Mouse (Mus musculus) G1E (cell line): ENCODE results near the gene Tmem110. TPM values are rescaled to one million over a fixed set of nuclear protein-coding genes. Genes with fewer than 3 reads are reported as not detected.
A peak's percentile ranks its signal among the peaks of the same experiment; 100 is the strongest.

Experiments
- ATAC-seq: 2 replicates; pipeline ENCODE4 v1.8.0; 2016; ENCODE audit warnings: mild to moderate bottlenecking; ENCODE audit not compliant: insufficient number of reproducible peaks, poor library complexity, low FRiP score, severe bottlenecking; ENCODE audit errors: extremely low read depth
- DNase-seq: peaks from one replicate; pipeline ENCODE4 v3.0.0; 2012; ENCODE audit warnings: low spot score
- H3K27me3 ChIP-seq: 2 replicates; pipeline ENCODE4 v1.6.1; 2012; ENCODE audit warnings: mild to moderate bottlenecking, low read length, inconsistent platforms; ENCODE audit not compliant: insufficient read depth
- H3K36me3 ChIP-seq: replicated peaks from 2 replicates; pipeline ENCODE3; 2012; ENCODE audit warnings: mild to moderate bottlenecking, inconsistent platforms
- H3K4me1 ChIP-seq: 2 replicates; pipeline ENCODE4 v1.6.1; 2012; ENCODE audit warnings: low read depth, low read length, inconsistent platforms, mixed read lengths; ENCODE audit not compliant: insufficient read depth
- H3K4me3 ChIP-seq: 2 replicates; pipeline ENCODE4 v1.5.1; 2012; ENCODE audit warnings: low read depth, mild to moderate bottlenecking, inconsistent platforms, low read length, moderate library complexity, mixed read lengths
- H3K9me3 ChIP-seq: replicated peaks from 2 replicates; pipeline ENCODE4 v1.6.1; 2012; ENCODE audit warnings: inconsistent platforms
- CTCF ChIP-seq: IDR thresholded peaks from 2 replicates; pipeline ENCODE4 v1.5.1; 2012; ENCODE audit warnings: low read depth, low read length, inconsistent platforms, mixed read lengths
- GATA1 ChIP-seq: IDR thresholded peaks from 2 replicates; pipeline ENCODE4 v1.6.1; 2012; ENCODE audit warnings: borderline replicate concordance, low read length, inconsistent platforms, mixed read lengths
- GATA2 ChIP-seq: IDR thresholded peaks from 2 replicates; pipeline ENCODE4 v1.6.1; 2012; ENCODE audit warnings: low read depth, low read length, inconsistent platforms, borderline replicate concordance
- POLR2AphosphoS5 ChIP-seq: IDR thresholded peaks from 2 replicates; pipeline ENCODE4 v1.6.1; 2012; ENCODE audit warnings: low read depth, low read length, inconsistent platforms; ENCODE audit not compliant: insufficient replicate concordance
- TAL1 ChIP-seq: conservative IDR thresholded peaks from 2 replicates; pipeline ENCODE4 v1.6.1; 2012; ENCODE audit warnings: low read depth, low read length, inconsistent platforms, mixed read lengths
- polyA plus RNA-seq: library from polyadenylated mRNA; stranded (reverse); fragments of >175 nt; gene quantifications from 2 replicates; pipeline ENCODE4 v1.2.3, GENCODE M21; 2012
- total RNA-seq, 2 experiments: library from RNA; stranded (forward) in 1 of 2; stranded (reverse) in 1 of 2; fragments of 200-1000 nt in 1 of 2; fragments of >200 nt in 1 of 2; fragmentation: Nextera tagmentation in 1 of 2; gene quantifications; 2 replicates each; pipeline ENCODE4 v1.2.3; 2014 to 2017

Tmem110 gene
- total and polyA plus RNA-seq, 3 experiments = 5.8 to 14.5 (median 12.5) TPM

GRCm38 (mm10) chr14:30888271-30888732 lies 62.9 kb downstream of the Tmem110 start:
- Histone ChIP-seq H3K27me3 (peaks cover 46% of the 10 kb centered on the region), H3K36me3 (no peaks in the 10 kb centered on the region), H3K4me1 (peaks cover 10% of the 10 kb centered on the region), H3K9me3 (no peaks in the 10 kb centered on the region), H3K4me3 (no peak overlapping the region; the same call in 1 of the 2 replicates)
- TF ChIP-seq GATA2 = no peak
- no peak for TF ChIP-seq GATA1
- no peak for TF ChIP-seq TAL1
- DNase-seq (no peak), ATAC-seq (no peak)

GRCm38 (mm10) chr14:30899972-30900371 lies 74.6 kb downstream of the Tmem110 start:
- ATAC-seq = no peak

GRCm38 (mm10) chr14:30902628-30903027 lies 77.2 kb downstream of the Tmem110 start:
- peaks cover under 1% of the 10 kb centered on the region for H3K4me1 ChIP-seq
- ATAC-seq = no peak
- TF ChIP-seq CTCF (no peak), POLR2AphosphoS5 (no peak), GATA1 (no peak), GATA2 (no peak), TAL1 (no peak)
- H3K36me3 ChIP-seq = no peaks in the 10 kb centered on the region
- no peak for DNase-seq
- peaks cover 46% of the 10 kb centered on the region for H3K27me3 ChIP-seq
- no peaks in the 10 kb centered on the region for H3K9me3 ChIP-seq
- H3K4me3 ChIP-seq = no peak overlapping the region

More at GRCm38 (mm10) chr14:30899972-30900371, 74.6 kb downstream of the Tmem110 start:
- no peaks in the 10 kb centered on the region for H3K36me3 ChIP-seq
- no peak overlapping the region for H3K4me3 ChIP-seq
- DNase-seq = no peak
- H3K27me3 ChIP-seq = peaks cover 47% of the 10 kb centered on the region
- TF ChIP-seq GATA1 (no peak), POLR2AphosphoS5 (no peak), CTCF (no peak), TAL1 (no peak), GATA2 (no peak)
- H3K4me1 ChIP-seq = no peaks in the 10 kb centered on the region; the same call in 1 of the 2 replicates
- H3K9me3 ChIP-seq = no peaks in the 10 kb centered on the region

- Histone ChIP-seq H3K27me3 (peaks cover 45% of the 10 kb centered on the region), H3K9me3 (no peaks in the 10 kb centered on the region), H3K36me3 (no peaks in the 10 kb centered on the region), H3K4me1 (peaks cover 5% of the 10 kb centered on the region), H3K4me3 (no peak overlapping the region)
- DNase-seq (no peak), ATAC-seq (no peak)
- TF ChIP-seq CTCF (no peak), POLR2AphosphoS5 (no peak), GATA1 (no peak), TAL1 (no peak), GATA2 (no peak)
Measured at GRCm38 (mm10) chr14:30903036-30903435, 77.6 kb downstream of the Tmem110 start.

GRCm38 (mm10) chr14:30904307-30904706 lies 78.9 kb downstream of the Tmem110 start:
- Histone ChIP-seq H3K36me3 (no peaks in the 10 kb centered on the region), H3K4me3 (no peak overlapping the region), H3K9me3 (no peaks in the 10 kb centered on the region), H3K27me3 (peaks cover 35% of the 10 kb centered on the region), H3K4me1 (peaks cover 8% of the 10 kb centered on the region)
- ATAC-seq = no peak
- no peak for DNase-seq
- TF ChIP-seq CTCF (no peak), POLR2AphosphoS5 (no peak)

GRCm38 (mm10) chr14:30906001-30906400 lies 80.6 kb downstream of the Tmem110 start:
- Histone ChIP-seq H3K27me3 (peaks cover 22% of the 10 kb centered on the region), H3K4me3 (no peak overlapping the region), H3K36me3 (no peaks in the 10 kb centered on the region), H3K9me3 (no peaks in the 10 kb centered on the region), H3K4me1 (peaks cover 8% of the 10 kb centered on the region)
- ATAC-seq (no peak), DNase-seq (no peak)
- TF ChIP-seq CTCF = no peak

GRCm38 (mm10) chr14:30907814-30908265 lies 82.5 kb downstream of the Tmem110 start:
- peak; percentile 34 for DNase-seq
- no peaks in the 10 kb centered on the region for H3K36me3 ChIP-seq
- H3K27me3 ChIP-seq = peaks cover 31% of the 10 kb centered on the region
- no peak for TF ChIP-seq GATA1
- TF ChIP-seq GATA2 = no peak
- no peak for TF ChIP-seq POLR2AphosphoS5
- no peak for TF ChIP-seq TAL1
- TF ChIP-seq CTCF = no peak
- ATAC-seq = peak; percentile 34; the same call in 1 of the 2 replicates
- H3K9me3 ChIP-seq = no peaks in the 10 kb centered on the region
- no peak overlapping the region for H3K4me3 ChIP-seq
- H3K4me1 ChIP-seq = peaks cover 8% of the 10 kb centered on the region
